Mouse (Mus musculus) heart, postnatal 0 days (tissue): ENCODE data around the gene Stk39. TPM values are rescaled to one million over a fixed set of nuclear protein-coding genes. Genes with fewer than 3 reads are reported as not detected.

Experiments used
- ATAC-seq: fragments of 200-750 bp; cut with Nextera tagmentation; 2 replicates; pipeline ENCODE4 v1.8.0; 2017; ENCODE audit warnings: low read depth, moderate number of reproducible peaks, moderate library complexity; ENCODE audit not compliant: insufficient read depth
- DNase-seq: peaks from one replicate; pipeline ENCODE4 v3.0.0-alpha.2; 2016; ENCODE audit warnings: low spot score
- H3K27ac ChIP-seq: fragments of 300-500 bp; sonication (generic); 2 replicates; pipeline ENCODE4 v1.5.1; 2014; ENCODE audit warnings: low read depth, mild to moderate bottlenecking
- H3K27me3 ChIP-seq: fragments of 300-500 bp; sonication (generic); 2 replicates; pipeline ENCODE4 v1.6.1; 2014; ENCODE audit warnings: low read length, mixed read lengths; ENCODE audit not compliant: control insufficient read depth, insufficient read depth
- H3K36me3 ChIP-seq: fragments of 300-500 bp; sonication (generic); replicated peaks from 2 replicates; pipeline ENCODE4 v1.6.1; 2014; ENCODE audit warnings: low read length, mixed read lengths; ENCODE audit not compliant: control insufficient read depth, insufficient read depth
- H3K4me1 ChIP-seq: fragments of 300-500 bp; sonication (generic); 2 replicates; pipeline ENCODE4 v1.6.1; 2014; ENCODE audit warnings: antibody characterized with exemption; ENCODE audit not compliant: control insufficient read depth, insufficient read depth
- H3K4me2 ChIP-seq: fragments of 300-500 bp; sonication (generic); 2 replicates; pipeline ENCODE4 v1.6.1; 2014; ENCODE audit warnings: low read depth, mild to moderate bottlenecking, low read length, moderate library complexity
- H3K4me3 ChIP-seq: fragments of 300-500 bp; sonication (generic); 2 replicates; pipeline ENCODE4 v1.5.1; 2014; ENCODE audit warnings: low read depth, low read length
- H3K9ac ChIP-seq: fragments of 300-500 bp; sonication (generic); replicated peaks from 2 replicates; pipeline ENCODE4 v1.6.1; 2014; ENCODE audit warnings: low read depth, low read length, mixed read lengths
- H3K9me3 ChIP-seq: fragments of 300-500 bp; sonication (generic); replicated peaks from 2 replicates; pipeline ENCODE4 v1.6.1; 2016; ENCODE audit warnings: low read length; ENCODE audit not compliant: control insufficient read depth
- CTCF ChIP-seq: IDR thresholded peaks from 2 replicates; pipeline ENCODE4 v1.5.1; 2016; ENCODE audit warnings: antibody characterized with exemption, control low read depth, low read depth
- EP300 ChIP-seq: IDR thresholded peaks from 2 replicates; pipeline ENCODE4 v1.6.1; 2016; ENCODE audit warnings: antibody characterized with exemption, low read depth
- WGBS: fragments of 180-500 bp; shearing (Covaris S2); extraction: QIAGEN DNeasy Blood & Tissue Kit; methylation state at CpG from one replicate; pipeline ENCODE4 v1.1.7; 2014; 5-methylcytosine and 5-hydroxymethylcytosine counted together
- polyA plus RNA-seq: library from polyadenylated mRNA; unstranded; fragments of >200 nt; fragmentation: Nextera tagmentation; extraction: Ambion mirVana; gene quantifications from 2 replicates; pipeline ENCODE4 v1.2.1, GENCODE M21; 2015
- total RNA-seq: library from RNA; depleted of rRNA; stranded (reverse); fragments of >200 nt; gene quantifications from 2 replicates; pipeline ENCODE4 v1.2.3, GENCODE M21; 2014; ENCODE audit warnings: low replicate concordance

Gene Stk39
- total and polyA plus RNA-seq, 2 experiments from 2014 or later, result 81.8 to 93.2 TPM

DNA sequence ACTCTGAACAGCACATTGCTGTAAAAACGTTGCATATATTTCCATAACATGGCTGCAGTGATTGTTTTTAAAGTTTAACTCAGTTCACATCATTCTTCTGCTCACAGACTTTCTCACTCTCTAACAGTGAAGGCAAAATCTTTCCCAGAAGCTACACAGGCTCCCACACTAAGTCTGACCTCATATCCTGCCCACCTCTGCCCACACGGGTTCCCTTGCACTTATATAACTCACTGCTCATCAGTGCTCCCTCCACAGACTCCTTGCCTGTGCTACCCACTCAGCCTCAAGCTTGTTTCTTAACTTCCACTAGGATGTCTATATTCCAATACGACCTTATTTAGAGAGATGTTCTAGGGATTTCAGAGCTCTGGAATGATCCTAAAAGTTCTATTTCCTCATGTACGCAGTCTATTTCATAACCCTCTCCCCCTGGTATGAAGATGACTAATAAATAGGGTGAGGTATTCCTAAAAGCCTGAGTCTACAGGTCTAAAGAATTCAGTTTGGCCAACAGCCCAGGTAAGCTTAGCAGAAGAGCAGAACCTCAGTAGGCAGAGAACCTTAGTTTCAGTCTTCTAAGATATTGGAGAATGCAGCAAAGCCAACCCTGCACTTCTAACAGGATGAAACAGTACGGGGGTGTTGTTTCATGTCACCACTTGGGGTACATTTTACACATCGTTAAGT lies 167.2 kb downstream of the Stk39 start:
- no peak overlapping the region for H3K9ac ChIP-seq
- ATAC-seq, result no peak
- TF ChIP-seq EP300 (no peak), CTCF (no peak)
- H3K4me3 ChIP-seq, result no peak overlapping the region
- H3K27me3 ChIP-seq, result no peaks in the 10 kb centered on the region
- WGBS, result 86% methylated on average over 6 of the region's 6 CpGs
- peaks cover 64% of the 10 kb centered on the region for H3K36me3 ChIP-seq
- no peak overlapping the region for H3K27ac ChIP-seq
- no peaks in the 10 kb centered on the region for H3K9me3 ChIP-seq
- DNase-seq, result no peak
- H3K4me1 ChIP-seq, result no peaks in the 10 kb centered on the region
- H3K4me2 ChIP-seq, result no peak overlapping the region

DNA sequence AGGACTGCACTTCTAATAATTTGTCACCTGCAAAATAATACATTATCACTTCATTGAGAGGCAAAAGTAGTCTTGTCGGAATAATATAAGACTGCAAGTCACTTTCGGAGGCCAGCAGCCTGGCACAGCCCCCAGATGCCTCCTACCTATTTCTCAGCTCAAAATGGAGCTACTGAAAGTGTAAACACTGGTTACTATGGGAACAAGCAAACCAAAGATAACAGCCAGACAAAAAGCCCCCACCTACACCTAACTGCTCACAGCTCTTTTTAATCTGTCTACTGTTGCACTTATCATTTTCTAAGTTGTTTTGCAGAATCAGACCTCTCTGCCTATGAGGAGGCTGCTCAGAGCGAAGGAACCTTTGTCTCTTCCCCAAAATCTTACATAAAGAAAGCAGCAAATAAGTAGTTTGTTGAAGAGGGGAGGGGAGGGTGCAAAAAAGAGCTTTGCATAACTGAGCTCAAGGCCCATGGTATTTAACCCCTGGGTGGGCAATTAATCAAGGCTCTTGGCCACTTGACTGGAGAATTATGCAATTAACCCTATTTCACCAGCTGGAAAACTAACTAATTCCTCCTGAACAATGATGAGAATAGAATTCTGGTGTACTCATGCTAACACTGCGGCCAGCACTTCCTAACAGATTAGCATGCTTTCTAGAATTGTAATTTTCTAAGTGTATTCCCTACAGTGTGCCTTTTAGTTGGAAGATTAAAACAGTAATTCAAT lies 170.1 kb downstream of the Stk39 start:
- Histone ChIP-seq H3K9ac (no peak overlapping the region), H3K27me3 (no peaks in the 10 kb centered on the region), H3K9me3 (0 out of 2 replicates have a peak, but pooled peaks cover 6% of the 10 kb centered on the region), H3K4me2 (no peak overlapping the region), H3K4me3 (no peak overlapping the region), H3K27ac (no peak overlapping the region), H3K4me1 (no peaks in the 10 kb centered on the region), H3K36me3 (peaks cover 77% of the 10 kb centered on the region)
- DNase-seq, result no peak
- TF ChIP-seq EP300, result no peak
- no peak for TF ChIP-seq CTCF
- no peak for ATAC-seq
- WGBS, result 66% methylated on average over 4 of the region's 4 CpGs

DNA sequence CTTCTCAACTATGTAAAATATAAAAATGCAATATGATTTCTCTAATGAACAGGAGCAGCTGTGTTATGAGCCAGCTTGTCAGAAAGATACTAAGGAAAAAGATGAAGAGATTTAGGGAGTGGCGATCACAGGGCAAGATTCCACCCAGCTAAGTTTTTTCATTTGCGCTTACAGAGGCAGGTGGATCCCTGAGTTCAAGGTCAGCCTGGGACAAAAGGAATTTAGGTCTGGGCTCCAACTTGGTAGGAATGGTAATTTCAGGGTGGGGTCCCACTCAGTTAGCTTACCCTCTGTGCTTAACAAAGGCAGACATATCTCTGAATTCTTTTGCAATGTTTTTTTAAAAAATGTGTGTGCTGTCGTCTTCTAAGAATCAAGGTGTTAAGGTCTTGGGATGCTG lies 173.7 kb downstream of the Stk39 start:
- H3K4me3 ChIP-seq, result no peak overlapping the region
- peaks cover 60% of the 10 kb centered on the region for H3K36me3 ChIP-seq
- no peak for TF ChIP-seq CTCF
- no peak for TF ChIP-seq EP300
- no peak overlapping the region for H3K27ac ChIP-seq
- DNase-seq, result no peak
- H3K9me3 ChIP-seq, result 0 out of 2 replicates have a peak, but pooled peaks cover 6% of the 10 kb centered on the region
- H3K4me2 ChIP-seq, result no peak overlapping the region
- WGBS, result 93% methylated on average over 3 of the region's 3 CpGs
- ATAC-seq, result no peak
- no peaks in the 10 kb centered on the region for H3K4me1 ChIP-seq
- H3K27me3 ChIP-seq, result no peaks in the 10 kb centered on the region
- H3K9ac ChIP-seq, result no peak overlapping the region

DNA sequence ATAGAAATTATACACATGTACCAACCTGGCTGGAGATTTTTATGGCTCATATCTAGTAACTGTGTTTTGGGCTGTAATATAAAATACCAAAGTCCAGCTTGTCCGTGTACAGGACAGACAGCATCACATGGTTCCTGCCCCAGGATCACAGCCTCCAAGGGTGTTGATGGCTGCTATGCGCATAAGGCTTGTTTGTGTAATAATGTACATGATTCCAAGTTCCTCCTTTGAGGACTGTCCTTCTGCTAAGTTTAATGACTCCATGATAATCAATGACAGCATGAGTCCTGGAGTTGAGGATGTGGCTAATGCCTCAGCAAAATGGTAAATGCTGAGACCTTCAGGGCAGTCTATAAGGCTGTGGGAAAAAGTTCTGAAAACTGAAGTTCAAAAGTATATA lies 174.1 kb downstream of the Stk39 start:
- no peak overlapping the region for H3K4me3 ChIP-seq
- no peaks in the 10 kb centered on the region for H3K27me3 ChIP-seq
- DNase-seq (no peak), ATAC-seq (no peak)
- H3K4me2 ChIP-seq, result no peak overlapping the region
- H3K4me1 ChIP-seq, result no peaks in the 10 kb centered on the region
- H3K9me3 ChIP-seq, result 0 out of 2 replicates have a peak, but pooled peaks cover 6% of the 10 kb centered on the region
- no peak overlapping the region for H3K9ac ChIP-seq
- TF ChIP-seq EP300, result no peak
- no peak for TF ChIP-seq CTCF
- H3K27ac ChIP-seq, result no peak overlapping the region
- peaks cover 56% of the 10 kb centered on the region for H3K36me3 ChIP-seq
- WGBS, result 91% methylated on average over 2 of the region's 2 CpGs

DNA sequence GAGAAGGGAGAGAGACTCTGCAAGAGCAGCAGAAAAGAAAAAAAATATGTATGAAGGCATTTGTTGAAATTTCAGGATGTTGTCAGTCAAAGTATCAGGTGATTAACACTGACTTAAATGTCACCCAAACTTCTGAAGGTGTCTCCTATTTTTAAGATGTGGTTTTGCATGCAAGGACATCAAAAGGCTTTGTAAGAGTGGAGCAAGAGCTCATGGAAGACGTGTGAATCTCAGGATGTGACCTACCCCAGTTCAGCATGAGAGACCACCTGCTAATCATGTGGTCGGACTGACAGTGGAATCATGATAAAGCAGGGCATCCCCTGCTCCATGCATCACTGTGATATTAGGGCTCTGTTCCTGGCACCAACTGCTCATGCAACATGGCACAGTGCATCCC lies 175.3 kb downstream of the Stk39 start:
- Histone ChIP-seq H3K27ac (no peak overlapping the region), H3K4me2 (no peak overlapping the region), H3K4me3 (no peak overlapping the region), H3K36me3 (peaks cover 49% of the 10 kb centered on the region), H3K9me3 (0 out of 2 replicates have a peak, but pooled peaks cover 6% of the 10 kb centered on the region), H3K4me1 (no peaks in the 10 kb centered on the region), H3K9ac (no peak overlapping the region), H3K27me3 (no peaks in the 10 kb centered on the region)
- no peak for DNase-seq
- WGBS, result 62% methylated on average over 2 of the region's 2 CpGs
- TF ChIP-seq CTCF, result no peak
- TF ChIP-seq EP300, result no peak
- no peak for ATAC-seq
